Mouse (Mus musculus): ENCODE measurements around the gene Plekhg5.

GRCm38 (mm10) chr4:152114080-152114479, 41.8 kb downstream of the Plekhg5 start:
- no peak for TF ChIP-seq CTCF (IDR thresholded peaks at IDR 0.05; ENCODE audit: borderline replicate concordance, control insufficient read depth, extremely low read depth, insufficient read depth, low read length, poor library complexity)
- TF ChIP-seq POLR2A (IDR thresholded peaks at IDR 0.05; ENCODE audit: control insufficient read depth, extremely low read depth, insufficient read depth, low read length, poor library complexity) = no peak
